In the genomic region with DNA sequence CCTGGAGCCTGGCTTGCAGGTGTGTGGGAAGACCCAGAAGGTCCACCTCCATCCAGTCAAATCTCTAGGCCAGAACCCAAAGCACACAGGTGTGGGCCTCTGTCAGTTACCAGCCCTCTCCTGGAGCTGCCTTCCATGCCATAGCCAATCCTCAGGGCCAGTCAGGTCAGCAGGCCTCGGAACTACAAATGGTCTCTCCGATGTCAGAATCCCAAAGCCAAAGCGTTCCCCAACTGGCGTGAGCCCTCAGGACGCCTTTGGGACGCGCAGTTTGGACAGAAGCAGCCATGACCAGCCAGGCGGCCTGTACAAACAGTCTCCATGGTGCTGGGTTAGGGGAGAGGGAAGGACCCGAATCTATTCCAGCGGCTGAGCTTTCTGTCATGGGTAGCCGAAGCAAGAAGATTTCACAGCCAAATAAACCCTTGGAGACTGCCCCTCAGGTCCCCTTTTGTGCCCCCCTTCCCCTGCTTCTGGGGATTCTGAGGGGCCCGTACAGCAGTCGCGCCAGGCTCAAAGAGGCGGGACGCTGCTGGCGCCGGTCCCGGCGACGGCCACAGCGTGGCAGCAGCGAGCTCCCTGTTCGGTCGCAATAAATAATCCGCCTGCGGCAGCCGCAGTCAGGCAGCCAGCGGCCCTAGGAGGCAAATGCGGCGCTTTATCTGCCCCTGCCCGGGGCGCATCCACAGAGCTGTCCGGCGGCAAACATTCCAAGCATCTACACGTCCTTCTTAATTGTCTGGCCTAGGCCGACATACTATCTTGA, we compare ENCODE assay signal across 8 mouse cellular contexts. TPM values are rescaled to one million over a fixed set of nuclear protein-coding genes. Genes with fewer than 3 reads are reported as not detected.
DNase-seq lines count a peak whose midpoint lies in the region; ATAC-seq and TF ChIP-seq lines count a peak whose summit lies in the region.

No protein-coding gene starts in this region.

- peak; percentile 71 for TF ChIP-seq CTCF in forebrain, postnatal 0 days (IDR thresholded peaks at IDR 0.05; ENCODE audit: low read depth)

- no peak overlapping the region for H3K27ac ChIP-seq in forebrain, postnatal 0 days (ENCODE audit: low read depth, low read length)
- H3K27ac ChIP-seq in hindbrain, embryonic 14.5 days = peak overlapping the region; percentile 21; the same call in 1 of the 2 replicates

- no peaks in the 10 kb centered on the region for H3K4me1 ChIP-seq in forebrain, postnatal 0 days (ENCODE audit: insufficient read depth)
- H3K4me1 ChIP-seq in hindbrain, embryonic 14.5 days (replicated peaks; ENCODE audit: control insufficient read depth, insufficient read depth, low read length) = no peaks in the 10 kb centered on the region

- 2% methylated on average over 37 of the region's 37 CpGs for WGBS in forebrain, postnatal 0 days
- WGBS in hindbrain, embryonic 14.5 days = 2% methylated on average over 37 of the region's 37 CpGs

- DNase-seq in MN1 (ENCODE audit: low spot score) = peak; percentile 58
- DNase-seq in cerebellum, adult 11-12 months = peak; percentile 45
- DNase-seq in forebrain, postnatal 0 days = peak; percentile 85
- peak; percentile 83 for DNase-seq in hindbrain, embryonic 14.5 days (ENCODE audit: low spot score)
- DNase-seq in left cerebral cortex, postnatal 14 days (ENCODE audit: low spot score in 2 of 2) = peak; percentile 36 to 56
- peak; percentile 38 to 65 for DNase-seq in right cerebral cortex, adult 2 months (ENCODE audit: low spot score in 2 of 2)
- DNase-seq in c-Kit-positive CD71-positive TER-119-positive erythroid progenitor cells, embryonic 14.5 days (ENCODE audit: low spot score) = no peak

- H3K9me3 ChIP-seq in forebrain, postnatal 0 days (ENCODE audit: low read length) = no peaks in the 10 kb centered on the region
- H3K9me3 ChIP-seq in hindbrain, embryonic 14.5 days (ENCODE audit: control insufficient read depth, low read length) = no peaks in the 10 kb centered on the region

- no peak overlapping the region for H3K9ac ChIP-seq in forebrain, postnatal 0 days
- H3K9ac ChIP-seq in hindbrain, embryonic 14.5 days = no peak overlapping the region

- intact Hi-C loops in left cerebral cortex, postnatal 14 days (cut with DNase I) = loop anchor here (5.0 kb wide), 1 partner anchor 1034 kb away; no protein-coding TSS in a partner anchor

- no peak overlapping the region for H3K4me3 ChIP-seq in forebrain, postnatal 0 days (ENCODE audit: low read depth, low read length)
- peak overlapping the region; percentile 13 for H3K4me3 ChIP-seq in hindbrain, embryonic 14.5 days (replicated peaks; ENCODE audit: low read length)

- H3K4me2 ChIP-seq in forebrain, postnatal 0 days (ENCODE audit: low read depth) = no peak overlapping the region
- peak overlapping the region; percentile 81 for H3K4me2 ChIP-seq in hindbrain, embryonic 14.5 days (replicated peaks)

- peaks cover 95% of the 10 kb centered on the region for H3K27me3 ChIP-seq in forebrain, postnatal 0 days (ENCODE audit: insufficient read depth, low read length)
- peaks cover 97% of the 10 kb centered on the region for H3K27me3 ChIP-seq in hindbrain, embryonic 14.5 days (ENCODE audit: control insufficient read depth, insufficient read depth, low read length)

- peak; percentile 78 for ATAC-seq in forebrain, postnatal 0 days
- ATAC-seq in hindbrain, embryonic 14.5 days (ENCODE audit: low FRiP score) = peak; percentile 59; the same call in 1 of the 2 replicates
- ATAC-seq in megakaryocyte, adult 5-6 weeks (ENCODE audit: poor library complexity, severe bottlenecking) = peak; percentile 90

- no peaks in the 10 kb centered on the region for H3K36me3 ChIP-seq in forebrain, postnatal 0 days (ENCODE audit: insufficient read depth)
- H3K36me3 ChIP-seq in hindbrain, embryonic 14.5 days (replicated peaks; ENCODE audit: control insufficient read depth, insufficient read depth) = no peaks in the 10 kb centered on the region

RNA-seq across cellular contexts. Expression of a gene that starts 1.8 kb away (rescaled TPM):
- 0.23 TPM in 1 of 2 replicates, not detected in the other for total RNA-seq in forebrain, postnatal 0 days (2014; rRNA removed)
- not detected in 2 replicates for polyA plus RNA-seq in forebrain, postnatal 0 days (2015; fragmentation: Nextera tagmentation; extraction: Ambion mirVana)
- polyA plus RNA-seq in hindbrain, embryonic 14.5 days (2014; fragmentation: Nextera tagmentation; extraction: Ambion mirVana) = 21.7 and 24.9 TPM in 2 replicates
- not detected for total RNA-seq in left cerebral cortex, postnatal 14 days (2021)
- 0.93 TPM in 1 of 2 replicates, not detected in the other for total RNA-seq in megakaryocyte, adult 5-6 weeks (2015)
- not detected in 2 replicates for total RNA-seq in megakaryocyte, adult 5-6 weeks (2017)

RNA-seq across cellular contexts. Expression of a gene that starts 1.8 kb away (rescaled TPM):
- not detected in 2 replicates for total RNA-seq in forebrain, postnatal 0 days (2014; rRNA removed)
- not detected in 2 replicates for polyA plus RNA-seq in forebrain, postnatal 0 days (2015; fragmentation: Nextera tagmentation; extraction: Ambion mirVana)
- not detected in 2 replicates for polyA plus RNA-seq in hindbrain, embryonic 14.5 days (2014; fragmentation: Nextera tagmentation; extraction: Ambion mirVana)
- not detected for total RNA-seq in left cerebral cortex, postnatal 14 days (2021)
- not detected in 2 replicates for total RNA-seq in megakaryocyte, adult 5-6 weeks (2015)
- not detected in 2 replicates for total RNA-seq in megakaryocyte, adult 5-6 weeks (2017)

RNA-seq across cellular contexts. Expression of a gene that starts 2.8 kb away (rescaled TPM):
- total RNA-seq in forebrain, postnatal 0 days (2014; rRNA removed) = not detected in 2 replicates
- polyA plus RNA-seq in forebrain, postnatal 0 days (2015; fragmentation: Nextera tagmentation; extraction: Ambion mirVana) = not detected in 2 replicates
- 25.4 and 29.8 TPM in 2 replicates for polyA plus RNA-seq in hindbrain, embryonic 14.5 days (2014; fragmentation: Nextera tagmentation; extraction: Ambion mirVana)
- total RNA-seq in left cerebral cortex, postnatal 14 days (2021) = not detected
- not detected in 2 replicates for total RNA-seq in megakaryocyte, adult 5-6 weeks (2015)
- not detected in 2 replicates for total RNA-seq in megakaryocyte, adult 5-6 weeks (2017)

RNA-seq across cellular contexts. Expression of a gene that starts 7.0 kb away (rescaled TPM):
- not detected in 2 replicates for total RNA-seq in forebrain, postnatal 0 days (2014; rRNA removed)
- polyA plus RNA-seq in forebrain, postnatal 0 days (2015; fragmentation: Nextera tagmentation; extraction: Ambion mirVana) = not detected in 2 replicates
- polyA plus RNA-seq in hindbrain, embryonic 14.5 days (2014; fragmentation: Nextera tagmentation; extraction: Ambion mirVana) = 175 and 180 TPM in 2 replicates
- total RNA-seq in left cerebral cortex, postnatal 14 days (2021) = not detected
- total RNA-seq in megakaryocyte, adult 5-6 weeks (2015) = 0.09 and 0.13 TPM in 2 replicates
- 0.18 TPM in 1 of 2 replicates, not detected in the other for total RNA-seq in megakaryocyte, adult 5-6 weeks (2017)

RNA-seq across cellular contexts. Expression of a gene that starts 10.3 kb away (rescaled TPM):
- total RNA-seq in forebrain, postnatal 0 days (2014; rRNA removed) = not detected in 2 replicates
- polyA plus RNA-seq in forebrain, postnatal 0 days (2015; fragmentation: Nextera tagmentation; extraction: Ambion mirVana) = not detected in 2 replicates
- 18.7 and 25.2 TPM in 2 replicates for polyA plus RNA-seq in hindbrain, embryonic 14.5 days (2014; fragmentation: Nextera tagmentation; extraction: Ambion mirVana)
- total RNA-seq in left cerebral cortex, postnatal 14 days (2021) = not detected
- 1.2 and 1.8 TPM in 2 replicates for total RNA-seq in megakaryocyte, adult 5-6 weeks (2015)
- total RNA-seq in megakaryocyte, adult 5-6 weeks (2017) = 0.53 and 0.73 TPM in 2 replicates
